Mouse (Mus musculus): ENCODE results near the gene Nav3.

- TF ChIP-seq POLR2A (IDR thresholded peaks at IDR 0.05; ENCODE audit: borderline replicate concordance, extremely low read depth, insufficient read depth, insufficient read length, poor library complexity, severe bottlenecking) (no peak), CTCF (IDR thresholded peaks at IDR 0.05; ENCODE audit: borderline replicate concordance, extremely low read depth, insufficient read depth, insufficient read length) (0 out of 2 replicates have a peak, but pooled peaks have one; percentile 2)
Observed at GRCm38 (mm10) chr10:110085903-110086302, 370.1 kb downstream of the Nav3 start.
